Mouse (Mus musculus): ENCODE measurements around the gene Atp5j2.
"Not testable (repeated sequence)": the region's sequence is repeated elsewhere in the genome, so short reads cannot be mapped to it uniquely, and the experiment has no call there.

The Atp5j2 gene

GRCm38 (mm10) chr5:145191962-145192361, at the start of gene Atp5j2:
Gene Atp5j2 (minus strand): TSS chr5:145192062.
- DNase-seq: no peak

- peak; percentile 43 to 44 for DNase-seq
These were observed 42.8 kb upstream of the Atp5j2 start for GRCm38 (mm10) chr5:145234636-145235035.

- no peak for DNase-seq
These were observed 40.1 kb upstream of the Atp5j2 start for GRCm38 (mm10) chr5:145231893-145232411.

DNA sequence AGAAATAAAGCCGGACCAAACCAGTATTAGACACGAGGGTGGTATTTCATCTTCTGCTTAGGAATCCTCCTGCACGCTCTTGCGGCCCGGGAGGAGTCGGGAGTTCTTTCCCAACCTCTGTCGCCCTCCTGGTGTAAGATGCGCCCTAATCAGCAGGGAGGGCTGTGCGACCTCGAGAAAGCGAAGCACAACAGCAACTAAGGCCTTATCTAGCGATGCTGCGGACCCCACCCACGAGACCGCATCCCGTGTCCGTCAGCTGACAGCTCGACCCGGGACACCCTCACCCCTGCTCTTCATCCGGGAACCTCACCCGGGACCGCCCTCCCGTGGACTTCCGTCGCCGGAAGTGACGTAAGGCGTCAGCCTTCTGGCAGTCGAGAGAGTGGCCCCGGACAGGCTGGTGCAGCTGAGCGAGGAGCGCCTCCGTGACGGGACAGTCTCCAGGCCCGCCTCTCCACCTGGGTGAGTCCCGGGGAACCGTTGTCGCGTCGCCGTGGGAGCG, 39.6 kb upstream of the Atp5j2 start, which contains the start of gene Zfp655:
Zfp655 (plus strand) TSS at position 349 of the 505 bp plus-strand sequence.
- peak; percentile 96 to 99 for DNase-seq

DNA sequence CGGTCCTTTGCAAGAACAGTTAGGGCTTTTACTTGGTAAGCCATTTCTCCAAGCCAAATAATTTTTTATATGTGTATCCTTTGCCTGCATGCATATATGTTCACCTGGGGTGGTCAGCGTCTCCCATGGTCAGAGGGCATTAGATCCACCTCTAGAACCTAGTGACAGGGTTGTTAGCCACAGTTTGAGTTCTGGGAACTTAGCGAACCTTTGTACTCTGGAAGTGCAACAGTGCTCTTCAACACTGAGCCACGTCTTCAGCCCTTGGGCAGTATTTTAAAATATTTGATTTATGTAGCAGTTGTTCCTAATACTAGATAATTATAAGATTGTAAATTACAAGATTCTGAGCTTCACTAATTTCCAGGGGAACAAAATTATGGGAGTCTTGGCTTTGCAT, 38.8 kb upstream of the Atp5j2 start:
- no peak for DNase-seq

DNA sequence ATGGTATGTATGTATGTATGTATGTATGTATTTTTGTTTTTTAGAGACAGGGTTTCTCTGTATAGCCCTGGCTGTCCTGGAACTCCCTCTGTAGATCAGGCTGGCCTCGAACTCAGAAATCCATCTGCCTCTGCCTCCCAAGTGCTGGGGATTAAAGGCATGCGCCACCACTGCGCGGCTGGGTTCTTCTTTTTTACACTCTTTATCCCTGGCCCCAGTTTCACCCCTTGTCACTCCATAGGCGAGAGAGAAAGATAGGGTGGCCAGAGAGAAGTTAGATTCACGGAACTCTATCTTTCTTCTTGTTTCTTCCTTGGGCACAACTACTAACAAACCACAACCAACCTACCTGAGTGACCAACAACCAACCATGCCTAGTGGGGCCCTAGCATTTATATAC, 37.4 kb upstream of the Atp5j2 start:
- not testable (repeated sequence) for DNase-seq

GRCm38 (mm10) chr5:145226453-145226852, 34.6 kb upstream of the Atp5j2 start:
- DNase-seq: no peak

DNA sequence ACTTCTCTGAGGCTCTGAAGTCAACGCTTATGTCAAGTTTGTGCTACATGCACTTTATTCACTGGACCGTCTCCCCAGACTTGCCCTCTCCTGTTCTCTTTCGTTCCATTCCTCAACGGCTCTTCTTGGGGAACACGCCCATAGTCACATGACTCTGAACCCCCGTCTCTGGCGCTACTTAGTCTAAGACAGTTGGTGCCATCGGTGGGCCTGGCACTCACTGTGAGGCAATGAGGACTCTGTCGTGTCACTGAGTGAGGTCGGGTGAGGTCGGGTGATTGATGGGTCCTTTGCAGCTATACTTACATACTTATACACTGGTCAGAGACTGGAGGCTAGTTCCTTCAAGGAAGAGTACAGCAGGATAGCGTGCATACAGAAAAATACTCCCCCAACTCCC, 31.5 kb upstream of the Atp5j2 start:
- no peak for DNase-seq

DNA sequence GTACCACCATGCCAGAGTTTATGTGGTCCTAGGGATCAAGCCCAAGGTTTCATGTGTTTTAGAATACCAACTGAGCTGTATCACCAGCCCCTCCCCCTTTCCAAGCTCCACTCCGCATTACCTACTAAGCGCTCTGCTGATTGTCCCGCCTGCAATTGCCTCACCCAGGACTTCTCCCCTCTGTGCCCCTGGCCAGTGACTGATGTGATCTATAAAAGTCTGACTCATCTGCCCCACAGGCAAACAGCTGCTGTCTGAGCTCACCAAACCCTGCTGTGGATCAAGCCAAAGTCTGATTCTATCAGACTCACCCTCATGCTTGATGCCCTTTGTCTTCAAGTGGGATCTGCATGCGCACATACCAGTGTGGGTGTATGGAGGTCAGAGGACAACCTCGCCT, 31.0 kb upstream of the Atp5j2 start:
- DNase-seq: no peak

- DNase-seq: peak; percentile 43 to 70
These were observed 28.1 kb upstream of the Atp5j2 start for GRCm38 (mm10) chr5:145219981-145220380.

DNA sequence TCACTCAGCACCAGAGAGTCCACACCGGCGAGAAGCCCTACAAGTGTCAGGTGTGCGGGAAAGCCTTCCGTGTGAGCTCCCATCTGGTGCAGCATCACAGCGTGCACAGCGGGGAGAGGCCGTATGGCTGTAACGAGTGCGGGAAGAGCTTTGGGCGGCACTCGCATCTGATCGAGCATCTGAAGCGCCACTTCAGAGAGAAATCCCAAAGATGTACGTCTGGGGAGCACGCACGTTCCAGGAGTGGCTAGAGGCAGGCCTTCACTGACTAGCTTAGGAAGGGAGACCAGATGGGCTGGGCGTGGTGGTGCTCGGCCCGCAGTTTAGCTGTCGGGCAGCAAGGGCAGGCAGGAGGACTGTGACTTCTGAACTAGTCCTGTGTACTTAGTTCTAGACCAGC, 26.8 kb upstream of the Atp5j2 start:
- no peak for DNase-seq

DNA sequence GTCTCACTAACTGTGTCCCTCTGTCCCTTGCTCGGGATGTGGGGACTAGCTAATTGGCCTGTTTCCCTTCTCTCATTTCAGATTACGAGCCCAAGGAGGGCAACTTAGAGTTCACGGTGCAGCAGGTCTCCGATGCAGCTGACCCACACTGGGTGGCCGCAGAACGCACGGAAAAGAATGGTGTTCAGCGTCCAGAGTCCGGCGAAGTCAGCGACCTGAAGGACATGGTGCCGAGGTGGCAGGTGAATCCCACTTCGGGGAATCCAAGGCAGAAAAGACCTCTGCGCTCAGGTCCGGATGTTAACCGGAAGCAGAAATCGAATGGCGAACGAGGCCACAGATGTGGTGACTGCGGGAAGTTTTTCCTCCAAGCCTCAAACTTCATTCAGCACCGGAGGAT, 26.3 kb upstream of the Atp5j2 start:
- DNase-seq: no peak

DNA sequence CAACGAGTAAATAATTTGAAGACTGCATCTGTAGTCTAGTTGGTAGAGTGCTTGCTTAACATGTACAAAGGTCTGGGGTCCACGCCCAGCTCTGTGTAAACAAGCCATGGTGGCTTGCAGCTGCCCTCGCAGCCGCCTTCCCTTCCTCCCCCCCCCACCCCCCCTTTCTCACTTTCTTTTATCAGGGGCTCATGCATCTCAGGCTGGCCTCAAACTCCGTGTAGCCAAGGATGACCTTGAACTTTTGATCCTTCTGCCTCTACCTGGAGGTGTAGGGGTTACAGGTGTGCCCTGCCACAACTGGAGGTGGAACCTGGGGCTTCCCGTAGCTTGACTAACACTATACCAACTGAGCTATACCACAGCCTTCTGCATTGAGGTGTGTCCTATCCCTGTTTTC, 25.9 kb upstream of the Atp5j2 start:
- no peak for DNase-seq

DNA sequence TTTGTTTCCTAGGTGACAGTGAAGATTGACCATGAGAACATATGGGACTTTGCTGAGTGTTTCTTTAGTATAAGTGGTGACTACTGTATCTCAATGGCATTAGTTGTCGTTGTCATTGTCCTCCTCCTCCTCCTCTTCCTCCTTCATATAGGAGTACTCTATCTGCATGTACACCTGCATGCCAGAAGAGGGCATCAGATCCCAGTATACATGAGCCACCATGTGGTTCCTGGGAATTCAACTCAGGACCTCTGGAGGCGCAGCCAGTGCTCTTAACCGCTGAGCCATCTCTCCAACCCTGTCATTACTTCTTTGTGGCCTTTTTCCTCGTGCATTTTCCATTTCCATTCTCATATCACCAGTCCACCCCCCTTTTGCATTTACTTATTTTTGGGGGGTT, 22.8 kb upstream of the Atp5j2 start:
- peak in 1 of 2 experiments; percentile 27 for DNase-seq

DNA sequence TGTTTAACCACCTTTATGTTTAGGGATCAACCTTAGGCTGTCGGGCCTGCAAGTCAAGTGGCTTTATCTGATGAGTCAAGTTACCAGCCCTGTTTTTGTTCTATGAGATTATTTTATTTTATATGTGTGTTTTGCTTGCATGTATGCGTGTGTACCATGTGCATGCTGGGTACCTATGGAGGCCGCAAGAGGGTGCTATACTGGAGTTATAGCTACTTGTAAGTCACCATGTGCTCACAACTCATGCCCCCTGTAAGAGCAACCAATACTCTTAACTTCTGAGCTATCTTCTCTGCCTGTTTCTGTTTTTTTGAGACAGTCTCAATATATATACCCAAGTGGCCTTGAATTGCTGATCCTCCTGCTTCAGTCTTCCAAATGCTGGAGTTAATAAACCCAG, 21.6 kb upstream of the Atp5j2 start:
- DNase-seq: no peak

DNA sequence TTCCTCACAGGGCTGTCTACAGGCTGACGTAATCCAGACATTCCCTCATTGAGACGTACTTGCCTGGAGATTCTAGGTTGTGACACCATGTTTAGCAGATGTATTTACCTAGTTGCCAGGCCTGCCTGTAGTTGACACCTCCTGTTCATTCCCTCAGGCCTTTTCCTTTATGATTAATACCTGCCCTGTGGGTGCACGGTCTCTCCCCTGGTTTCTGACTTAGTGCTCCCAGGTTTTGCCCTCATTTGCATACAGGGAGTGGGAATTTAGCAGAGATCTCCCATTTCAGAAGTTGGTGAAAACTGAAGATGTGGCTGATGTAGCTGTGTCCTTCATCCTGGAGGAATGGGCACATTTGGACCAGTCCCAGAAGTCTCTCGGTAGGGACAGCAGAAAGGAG, 20.4 kb upstream of the Atp5j2 start:
- no peak for DNase-seq

DNA sequence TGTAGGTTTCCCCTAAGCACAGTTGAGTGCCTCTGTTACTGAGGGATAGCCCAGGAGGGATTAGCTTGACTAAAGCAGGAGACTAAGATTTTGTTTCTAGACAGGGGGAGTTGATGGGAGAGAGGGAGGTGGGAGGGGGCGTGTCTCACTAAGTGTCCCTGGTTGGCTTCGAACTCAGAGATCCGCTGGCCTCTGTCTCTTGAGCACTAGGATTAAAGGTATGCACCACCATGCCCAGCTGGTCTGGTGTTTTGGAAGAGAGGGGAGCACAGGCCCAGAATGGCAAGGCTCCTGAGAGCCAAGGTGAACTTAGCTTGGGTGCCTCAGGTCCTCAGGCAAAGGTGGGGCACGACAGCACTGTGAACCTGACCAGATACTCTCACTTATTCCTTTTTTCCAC, 19.5 kb upstream of the Atp5j2 start:
- DNase-seq: no peak

DNA sequence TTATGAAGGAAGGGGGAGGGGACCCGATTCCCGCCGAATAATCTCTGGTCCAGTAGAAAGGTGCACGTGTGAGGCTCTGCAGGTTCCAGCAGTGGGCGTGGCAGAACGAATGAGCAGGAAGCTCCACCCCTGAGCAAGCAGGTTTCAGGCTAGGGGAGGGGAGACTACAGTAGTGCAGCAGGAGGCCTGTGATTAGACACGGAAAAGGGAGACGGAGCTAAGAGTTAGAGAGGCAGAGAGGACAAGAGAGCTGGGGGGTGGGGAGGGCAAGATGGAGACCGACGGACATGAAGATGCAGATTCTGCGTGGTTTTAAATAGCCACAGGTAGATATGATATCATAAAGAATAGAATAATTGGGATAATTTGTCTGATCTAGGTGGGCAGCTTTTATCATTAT, 16.5 kb upstream of the Atp5j2 start:
- DNase-seq: not testable (repeated sequence)

- no peak for DNase-seq
These were observed 16.1 kb upstream of the Atp5j2 start for GRCm38 (mm10) chr5:145207954-145208353.

DNA sequence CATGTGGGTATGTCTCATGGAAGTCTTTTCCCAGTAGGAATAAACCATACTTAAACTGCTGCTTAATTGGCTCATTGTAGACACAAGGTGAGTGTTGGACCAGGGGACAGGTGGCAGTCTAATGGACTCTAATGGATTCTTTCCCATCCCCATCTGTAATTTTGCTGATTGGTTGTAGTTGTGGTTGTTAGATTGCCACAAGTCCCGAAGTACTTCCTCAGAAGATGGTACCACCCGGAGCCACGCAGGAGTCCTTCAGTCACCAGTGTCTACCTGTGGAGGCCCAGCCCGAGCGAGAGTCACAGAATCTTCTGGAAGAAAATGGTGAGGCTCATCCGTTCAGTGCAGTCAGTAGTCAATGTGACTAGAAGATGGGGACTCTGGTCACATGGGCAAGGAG, 15.5 kb upstream of the Atp5j2 start:
- DNase-seq: no peak

GRCm38 (mm10) chr5:145205041-145205440, 13.2 kb upstream of the Atp5j2 start:
- DNase-seq: no peak

DNA sequence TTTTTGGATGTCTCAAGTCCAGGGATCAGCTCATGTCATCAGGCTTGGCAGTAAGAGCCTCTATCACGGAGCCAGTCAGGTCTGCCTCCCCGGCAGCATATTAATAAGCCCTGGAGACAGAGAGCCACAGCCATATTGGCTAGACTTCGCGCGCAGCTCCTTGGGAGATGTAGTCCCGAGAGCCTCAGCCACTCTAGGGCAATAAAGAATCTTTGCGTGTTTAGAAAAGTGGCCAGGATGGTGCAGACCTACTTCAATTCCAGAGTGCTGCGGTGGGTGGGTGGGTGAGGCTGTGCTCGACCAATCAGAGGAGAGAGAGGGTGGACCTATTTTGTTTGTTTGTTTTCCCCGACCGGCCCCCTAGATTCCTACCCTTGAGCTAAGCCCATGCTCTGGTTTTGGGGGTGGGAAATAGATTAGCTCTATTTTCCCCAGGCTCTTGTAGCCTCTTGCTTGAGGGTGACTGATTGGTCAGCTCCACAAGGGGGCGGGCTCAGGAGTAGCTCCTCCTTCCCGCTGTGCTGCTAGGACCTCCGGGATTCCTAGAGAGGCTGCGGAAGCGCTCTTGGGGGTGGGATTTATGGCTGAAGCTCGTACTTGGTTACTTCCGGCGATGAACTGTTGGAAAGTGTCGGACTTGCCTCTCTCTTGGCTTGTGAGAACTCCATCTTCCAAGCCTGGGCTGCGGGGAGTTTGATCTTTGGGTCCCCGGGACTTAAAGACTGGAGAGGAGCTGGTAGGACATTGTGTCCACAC, 12.3 kb upstream of the Atp5j2 start, which contains the start of gene Zkscan5:
Zkscan5 (plus strand) TSS at position 627 of the 756 bp plus-strand sequence.
- peak; percentile 99 for DNase-seq

GRCm38 (mm10) chr5:145202446-145202845, 10.6 kb upstream of the Atp5j2 start:
- peak in 1 of 2 experiments; percentile 5 for DNase-seq

DNA sequence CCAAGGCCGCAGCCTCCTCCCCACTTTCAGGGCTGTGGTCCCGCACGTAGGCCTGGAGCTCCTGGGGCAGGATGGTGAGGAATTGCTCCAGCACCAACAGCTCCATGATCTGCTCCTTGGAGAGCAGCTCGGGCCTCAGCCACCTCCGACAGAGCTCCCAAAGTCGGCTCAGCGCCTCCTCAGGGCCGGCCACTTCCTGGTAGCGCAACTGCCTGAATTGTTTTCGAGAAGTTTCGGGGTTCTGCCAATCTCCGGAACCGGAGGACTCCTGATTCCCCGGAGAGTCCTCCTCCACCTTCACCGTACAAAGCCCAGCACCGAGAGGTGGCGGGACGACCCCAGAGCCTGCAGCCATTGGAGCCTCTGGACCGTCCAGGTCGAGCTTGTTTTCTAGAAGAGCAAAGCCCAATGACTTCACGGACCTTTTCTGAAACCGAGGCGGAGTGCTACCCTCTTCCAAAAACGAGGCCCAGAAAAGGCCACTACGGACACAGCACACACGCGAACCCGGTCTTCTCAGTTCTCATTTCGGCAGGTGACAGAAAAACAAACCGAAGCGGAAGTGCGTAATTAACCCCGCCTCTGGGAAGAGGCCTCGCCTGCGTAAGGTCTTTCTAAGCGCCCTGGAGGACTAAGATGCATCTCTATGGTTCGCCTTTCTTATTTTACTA, 9.6 kb upstream of the Atp5j2 start, which contains the start of gene Zkscan14:
Zkscan14 (minus strand) TSS at position 548 of the 671 bp plus-strand sequence.
- peak; percentile 82 to 89 for DNase-seq

Measured in kidney, postnatal 25 days (tissue).